Mouse (Mus musculus) embryonic facial prominence, embryonic 15.5 days (tissue): ENCODE measurements around the gene Trp53. TPM values are rescaled to one million over a fixed set of nuclear protein-coding genes. Genes with fewer than 3 reads are reported as not detected.

Experiments used
- ATAC-seq: fragments of 200-750 bp; cut with Nextera tagmentation; 2 replicates; pipeline ENCODE4 v1.8.0; 2017; ENCODE audit warnings: low read depth, moderate TSS enrichment; ENCODE audit not compliant: insufficient number of reproducible peaks, low FRiP score, low TSS enrichment
- H3K27ac ChIP-seq: fragments of 300-500 bp; sonication (generic); replicated peaks from 2 replicates; pipeline ENCODE4 v1.5.1; 2015; ENCODE audit warnings: mild to moderate bottlenecking, inconsistent platforms
- H3K27me3 ChIP-seq: fragments of 300-500 bp; sonication (generic); 2 replicates; pipeline ENCODE4 v1.6.1; 2015; ENCODE audit warnings: inconsistent platforms
- H3K36me3 ChIP-seq: fragments of 300-500 bp; sonication (generic); 2 replicates; pipeline ENCODE4 v1.6.1; 2015; ENCODE audit warnings: mild to moderate bottlenecking, inconsistent platforms
- H3K4me1 ChIP-seq: fragments of 300-500 bp; sonication (generic); 2 replicates; pipeline ENCODE4 v1.6.1; 2015; ENCODE audit warnings: inconsistent platforms
- H3K4me2 ChIP-seq: fragments of 300-500 bp; sonication (generic); replicated peaks from 2 replicates; pipeline ENCODE4 v1.6.1; 2015; ENCODE audit warnings: mild to moderate bottlenecking, inconsistent platforms
- H3K4me3 ChIP-seq: fragments of 300-500 bp; sonication (generic); replicated peaks from 2 replicates; pipeline ENCODE4 v1.5.1; 2015; ENCODE audit warnings: mild to moderate bottlenecking, inconsistent platforms
- H3K9ac ChIP-seq: fragments of 300-500 bp; sonication (generic); 2 replicates; pipeline ENCODE4 v1.6.1; 2015; ENCODE audit warnings: inconsistent platforms
- H3K9me3 ChIP-seq: fragments of 300-500 bp; sonication (generic); replicated peaks from 2 replicates; pipeline ENCODE4 v1.6.1; 2016; ENCODE audit warnings: inconsistent platforms
- WGBS: fragments of 180-500 bp; shearing (Covaris S2); methylation state at CpG from one replicate; pipeline ENCODE4 v1.1.7; 2015; 5-methylcytosine and 5-hydroxymethylcytosine counted together
- microRNA counts: library from miRNA; unstranded; fragments of <30 nt; microRNA quantifications from one replicate; lab custom pipeline; 2016
- microRNA-seq: library from miRNA; unstranded; fragments of <30 nt; microRNA quantifications from one replicate; pipeline ENCODE4, GENCODE M21; 2016; ENCODE audit warnings: borderline number of aligned reads
- polyA plus RNA-seq: library from polyadenylated mRNA; unstranded; fragments of >200 nt; fragmentation: Nextera tagmentation; extraction: Ambion mirVana; gene quantifications from 2 replicates; pipeline ENCODE4 v1.2.1, GENCODE M21; 2015

Trp53 gene
- polyA plus RNA-seq, 1 experiment from 2014 or later: 141 TPM

DNA sequence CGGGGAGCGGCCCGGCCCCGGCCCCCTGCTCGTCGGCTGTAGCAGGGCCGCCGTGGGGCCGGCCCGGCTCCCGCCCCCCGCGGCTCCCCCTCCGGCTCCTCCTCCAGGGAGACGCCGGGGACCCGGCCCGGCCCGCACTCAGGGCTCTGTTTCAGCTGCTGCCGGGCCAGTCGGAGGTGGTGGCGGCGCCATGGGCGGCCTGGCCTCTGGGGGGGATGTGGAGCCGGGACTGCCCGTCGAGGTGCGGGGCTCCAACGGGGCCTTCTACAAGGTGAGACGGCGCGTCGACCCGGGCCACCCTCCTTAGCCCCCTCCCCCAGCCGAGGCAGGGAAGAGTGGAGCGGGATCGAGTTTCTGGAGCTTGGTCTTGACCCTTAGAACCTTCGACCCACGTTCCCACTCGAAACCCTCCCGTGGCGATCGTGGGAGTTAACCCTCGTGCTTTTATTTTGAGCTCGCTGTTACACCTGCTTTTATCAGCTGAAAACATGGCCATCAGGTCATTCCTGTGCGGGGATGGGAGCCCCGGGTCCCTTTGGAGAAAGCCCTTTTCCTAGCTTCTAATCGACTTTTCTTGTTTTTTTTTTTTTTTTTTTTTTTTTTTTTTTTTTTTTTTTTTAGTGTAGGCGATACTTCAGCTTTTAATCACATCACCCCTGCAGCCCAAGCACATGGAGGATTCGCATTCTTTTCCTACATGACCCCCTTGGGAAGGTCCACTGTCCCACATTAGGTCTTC, 53.1 kb downstream of the Trp53 start:
- H3K27me3 ChIP-seq: no peaks in the 10 kb centered on the region
- peak overlapping the region; percentile 97 for H3K27ac ChIP-seq
- peak overlapping the region; percentile 71 for H3K4me3 ChIP-seq
- no peaks in the 10 kb centered on the region for H3K9me3 ChIP-seq
- peaks cover 7% of the 10 kb centered on the region; the same call in 1 of the 2 replicates for H3K36me3 ChIP-seq
- ATAC-seq: peak; percentile 71
- peak overlapping the region; percentile 88 for H3K9ac ChIP-seq
- 2% methylated on average over 42 of the region's 50 CpGs for WGBS
- H3K4me1 ChIP-seq: peaks cover 19% of the 10 kb centered on the region
- peak overlapping the region; percentile 60 for H3K4me2 ChIP-seq

DNA sequence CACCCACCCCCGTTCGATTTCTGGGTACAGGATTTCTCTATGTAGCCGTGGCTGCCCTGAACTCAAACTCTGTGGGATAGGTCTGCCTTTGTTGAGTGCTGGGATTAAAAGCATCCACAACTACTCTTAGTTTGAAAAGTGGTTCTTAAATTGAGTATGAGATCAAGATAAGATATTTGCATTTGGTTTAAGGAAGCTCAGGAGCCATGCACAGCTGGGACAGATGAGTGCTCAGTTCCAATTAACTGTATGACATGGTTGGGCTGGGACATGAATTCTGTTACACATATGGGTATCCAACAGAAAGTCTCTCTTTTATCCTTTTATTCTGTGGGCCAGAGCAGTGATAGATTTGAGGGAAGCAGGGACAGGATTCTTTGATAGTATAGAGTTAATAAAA, 55.3 kb downstream of the Trp53 start:
- 74% methylated on average over 3 of the region's 3 CpGs for WGBS
- no peak for ATAC-seq
- no peaks in the 10 kb centered on the region for H3K27me3 ChIP-seq
- H3K9me3 ChIP-seq: no peaks in the 10 kb centered on the region
- H3K27ac ChIP-seq: no peak overlapping the region
- peaks cover 16% of the 10 kb centered on the region for H3K36me3 ChIP-seq
- H3K9ac ChIP-seq: no peak overlapping the region
- peaks cover 19% of the 10 kb centered on the region for H3K4me1 ChIP-seq
- H3K4me2 ChIP-seq: no peak overlapping the region; the same call in 1 of the 2 replicates
- no peak overlapping the region for H3K4me3 ChIP-seq

MicroRNAs within 50 kb of the gene (microRNA counts, 519-probe panel; counts per million panel counts)
- 2,909 counts per million, percentile 70 among the panel's probes with 10 or more counts for microRNA mmu-miR-467f (lab: Ali Mortazavi, UCI)

Small RNAs within 50 kb of the gene (microRNA-seq; reads per million reads assigned to microRNA genes)
- gene Mir467f: not detected

Other genes with a start within 250 kb of the Trp53 start
- gene Rnf227, start 239.9 kb upstream of the Trp53 start, polyA plus RNA-seq: 24.5 and 24.7 TPM in 2 replicates
- gene Chd3, start 211.0 kb upstream of the Trp53 start, polyA plus RNA-seq: 88.3 and 91.8 TPM in 2 replicates
- 150 and 158 TPM in 2 replicates for gene Naa38, start 184.9 kb upstream of the Trp53 start, polyA plus RNA-seq
- gene Cyb5d1, start 184.7 kb upstream of the Trp53 start, polyA plus RNA-seq: 32.6 and 40.9 TPM in 2 replicates
- gene Tmem88, start 182.1 kb upstream of the Trp53 start, polyA plus RNA-seq: 19.5 and 20.0 TPM in 2 replicates
- 35.5 and 37.2 TPM in 2 replicates for gene Kdm6b, start 166.7 kb upstream of the Trp53 start, polyA plus RNA-seq
- 4.9 and 8.3 TPM in 2 replicates for gene Dnah2, start 31.2 kb upstream of the Trp53 start, polyA plus RNA-seq
- 29.0 and 31.5 TPM in 2 replicates for gene Efnb3, start 20.2 kb upstream of the Trp53 start, polyA plus RNA-seq
- gene Wrap53, start 104 bp upstream of the Trp53 start, polyA plus RNA-seq: 25.0 and 26.5 TPM in 2 replicates
- 12.4 and 13.4 TPM in 2 replicates for gene Atp1b2, start 25.6 kb downstream of the Trp53 start, polyA plus RNA-seq
- gene Shbg, start 37.5 kb downstream of the Trp53 start, polyA plus RNA-seq: not detected in 2 replicates
- gene Sat2, start 41.7 kb downstream of the Trp53 start, polyA plus RNA-seq: 19.8 and 22.5 TPM in 2 replicates
- 33.4 and 34.2 TPM in 2 replicates for gene Fxr2, start 52.6 kb downstream of the Trp53 start, polyA plus RNA-seq
- 5.2 TPM in 2 replicates for gene Sox15, start 75.0 kb downstream of the Trp53 start, polyA plus RNA-seq
- 66.5 and 67.3 TPM in 2 replicates for gene Mpdu1, start 82.3 kb downstream of the Trp53 start, polyA plus RNA-seq
- gene Cd68, start 85.8 kb downstream of the Trp53 start, polyA plus RNA-seq: 26.3 and 28.3 TPM in 2 replicates
- gene Eif4a1, start 92.1 kb downstream of the Trp53 start, polyA plus RNA-seq: 447 and 512 TPM in 2 replicates
- gene Senp3, start 101.7 kb downstream of the Trp53 start, polyA plus RNA-seq: 83.7 and 90.5 TPM in 2 replicates
- gene Tnfsf13, start 105.4 kb downstream of the Trp53 start, polyA plus RNA-seq: 1.0 and 1.1 TPM in 2 replicates
- gene Tnfsf12, start 115.5 kb downstream of the Trp53 start, polyA plus RNA-seq: 11.9 and 13.3 TPM in 2 replicates
- gene Tnfsfm13, start 115.7 kb downstream of the Trp53 start, polyA plus RNA-seq: 4.0 and 6.0 TPM in 2 replicates
- 24.3 and 28.2 TPM in 2 replicates for gene Polr2a, start 178.3 kb downstream of the Trp53 start, polyA plus RNA-seq
- 0.15 and 0.18 TPM in 2 replicates for gene Slc35g3, start 181.6 kb downstream of the Trp53 start, polyA plus RNA-seq
- gene Zbtb4, start 185.6 kb downstream of the Trp53 start, polyA plus RNA-seq: 5.7 and 6.1 TPM in 2 replicates
- gene Chrnb1, start 215.6 kb downstream of the Trp53 start, polyA plus RNA-seq: 29.3 and 38.6 TPM in 2 replicates
- 4.1 and 4.4 TPM in 2 replicates for gene Fgf11, start 221.5 kb downstream of the Trp53 start, polyA plus RNA-seq
- gene Tmem102, start 225.3 kb downstream of the Trp53 start, polyA plus RNA-seq: 7.5 and 10.0 TPM in 2 replicates
- gene Gm39566, start 234.9 kb downstream of the Trp53 start, polyA plus RNA-seq: not detected in 2 replicates
- not detected in 2 replicates for gene Spem2, start 238.1 kb downstream of the Trp53 start, polyA plus RNA-seq
- gene Spem1, start 241.8 kb downstream of the Trp53 start, polyA plus RNA-seq: 0.16 and 0.38 TPM in 2 replicates